Mouse (Mus musculus): ENCODE measurements around the gene Pdpn. TPM values are rescaled to one million over a fixed set of nuclear protein-coding genes. Genes with fewer than 3 reads are reported as not detected.

Pdpn gene
- total and polyA plus RNA-seq, 3 experiments, result not detected

DNA sequence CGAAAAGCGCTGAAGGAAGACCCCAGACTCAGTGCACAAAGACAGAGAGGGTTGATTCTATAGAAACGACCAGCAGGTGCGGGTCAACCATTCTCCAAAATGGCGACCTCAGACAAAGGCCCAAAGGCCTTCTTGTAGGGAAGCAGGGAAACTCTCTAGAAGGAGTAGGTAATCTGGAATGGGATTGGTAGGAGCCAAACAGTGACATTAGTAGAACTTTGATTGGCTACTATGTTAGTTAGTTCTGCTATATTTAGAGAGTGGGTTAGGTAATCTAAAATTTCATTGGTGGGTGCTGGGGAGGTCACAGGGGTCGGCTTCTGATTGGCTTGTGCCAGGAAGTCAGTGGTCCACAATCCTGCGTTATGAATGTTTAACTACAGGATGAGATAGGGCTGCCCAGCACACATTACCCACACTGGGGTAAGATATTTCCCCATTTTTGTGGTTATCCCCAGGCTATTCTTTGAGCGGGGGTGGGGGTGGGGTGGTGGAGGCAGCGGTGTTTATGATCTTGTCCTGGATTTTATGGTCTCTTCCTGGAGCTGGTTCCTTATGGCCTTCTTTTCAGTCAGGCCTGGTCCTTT is 59.7 kb downstream of the Pdpn start:
- Histone ChIP-seq H3K79me2 (replicated peaks; ENCODE audit: control insufficient read depth, extremely low read depth, insufficient read depth, poor library complexity, severe bottlenecking) (no peaks in the 10 kb centered on the region), H3K9ac (ENCODE audit: insufficient read depth, low read depth) (no peak overlapping the region), H3K27me3 (replicated peaks) (no peaks in the 10 kb centered on the region), H3K4me2 (ENCODE audit: insufficient read depth, low read depth, poor library complexity, severe bottlenecking) (no peak overlapping the region), H3K4me3 (replicated peaks in 1 of 3; ENCODE audit: low read depth in 2 of 3, low read length in 2 of 3, poor library complexity in 1 of 3) (no peak overlapping the region), H3K36me3 (replicated peaks in 1 of 2; ENCODE audit: control insufficient read depth in 1 of 2, insufficient read depth in 1 of 2, low read length in 1 of 2) (no peaks in the 10 kb centered on the region), H3K9me3 (replicated peaks; ENCODE audit: low read length) (peaks cover 5% of the 10 kb centered on the region), H3K27ac (ENCODE audit: insufficient read depth, low read depth) (no peak overlapping the region), H3K4me1 (ENCODE audit: control insufficient read depth in 1 of 2, insufficient read depth in 2 of 2) (0 out of 4 replicates have a peak, but pooled peaks cover 0 to 6% of the 10 kb centered on the region in 2 experiments)
- in situ Hi-C loops (cut with MboI; ENCODE audit: low pct_ligation_motif_present, low pct_unique_long_range_greater_than_20kb, low sequenced_read_pairs), result loop anchor here (5.0 to 25.0 kb wide), 3 partner anchors 127 to 1077 kb away; no protein-coding TSS in a partner anchor
- TF ChIP-seq ZKSCAN1 (IDR thresholded peaks at IDR 0.05; ENCODE audit: borderline replicate concordance, low read depth, low read length), result no peak
- TF ChIP-seq ZC3H11A (IDR thresholded peaks at IDR 0.05; ENCODE audit: low read depth, low read length), result no peak
- TF ChIP-seq MXI1 (IDR thresholded peaks at IDR 0.05; ENCODE audit: low read depth, low read length), result no peak
- TF ChIP-seq ETS1 (conservative IDR thresholded peaks at IDR 0.05; ENCODE audit: low read depth, low read length), result no peak
- no peak for TF ChIP-seq CHD1 (IDR thresholded peaks at IDR 0.05; ENCODE audit: low read depth, low read length)
- no peak for TF ChIP-seq KAT2A (IDR thresholded peaks at IDR 0.05; ENCODE audit: insufficient replicate concordance, low read length)
- TF ChIP-seq EP300 (IDR thresholded peaks at IDR 0.05; ENCODE audit: low read length), result no peak
- TF ChIP-seq MAFK (IDR thresholded peaks at IDR 0.05; ENCODE audit: insufficient replicate concordance, low read length), result no peak
- TF ChIP-seq E2F4 (IDR thresholded peaks at IDR 0.05; ENCODE audit: insufficient replicate concordance, low read depth, low read length), result no peak
- TF ChIP-seq POLR2A (IDR thresholded peaks at IDR 0.05; ENCODE audit: low read depth, low read length), result no peak
- TF ChIP-seq MYC (IDR thresholded peaks at IDR 0.05; ENCODE audit: low read depth, low read length), result no peak
- TF ChIP-seq ZMIZ1 (IDR thresholded peaks at IDR 0.05; ENCODE audit: low read depth, low read length), result no peak
- no peak for TF ChIP-seq SMC3 (IDR thresholded peaks at IDR 0.05; ENCODE audit: low read depth, low read length)
- no peak for TF ChIP-seq SIN3A (IDR thresholded peaks at IDR 0.05; ENCODE audit: low read length)
- dilution Hi-C loops (cut with MboI; ENCODE audit: extremely low pct_ligation_motif_present, extremely low pct_unique_long_range_greater_than_20kb, low sequenced_read_pairs), result no loop called here
- DNase-seq (ENCODE audit: extremely low read depth), result no peak

DNA sequence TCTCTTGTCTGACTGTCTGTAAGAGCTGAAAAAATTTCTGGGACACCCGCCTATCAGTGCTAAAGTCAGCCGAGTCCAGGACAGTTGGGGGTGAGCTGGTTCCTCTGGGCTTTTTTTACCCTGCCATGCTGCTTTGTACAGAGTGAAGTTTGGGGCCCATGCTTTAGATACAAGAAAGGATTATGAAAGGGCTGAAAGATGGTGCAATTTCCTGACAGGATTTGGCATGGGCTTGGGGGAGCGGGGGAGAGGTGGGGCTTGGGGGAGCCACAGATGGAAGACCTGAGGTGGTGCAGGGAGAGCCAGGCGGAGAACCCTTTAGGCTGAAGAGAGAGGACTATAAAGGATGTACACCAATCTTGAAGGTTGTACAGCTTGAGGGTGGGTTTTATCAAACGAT is 60.2 kb downstream of the Pdpn start:
- Histone ChIP-seq H3K4me2 (ENCODE audit: insufficient read depth, low read depth, poor library complexity, severe bottlenecking) (no peak overlapping the region), H3K4me1 (ENCODE audit: control insufficient read depth in 1 of 2, insufficient read depth in 2 of 2) (0 out of 4 replicates have a peak, but pooled peaks cover 0 to 6% of the 10 kb centered on the region in 2 experiments), H3K36me3 (replicated peaks in 1 of 2; ENCODE audit: control insufficient read depth in 1 of 2, insufficient read depth in 1 of 2, low read length in 1 of 2) (no peaks in the 10 kb centered on the region), H3K9ac (ENCODE audit: insufficient read depth, low read depth) (no peak overlapping the region), H3K27ac (ENCODE audit: insufficient read depth, low read depth) (no peak overlapping the region), H3K27me3 (replicated peaks) (no peaks in the 10 kb centered on the region), H3K4me3 (replicated peaks in 1 of 3; ENCODE audit: low read depth in 2 of 3, low read length in 2 of 3, poor library complexity in 1 of 3) (no peak overlapping the region), H3K79me2 (replicated peaks; ENCODE audit: control insufficient read depth, extremely low read depth, insufficient read depth, poor library complexity, severe bottlenecking) (no peaks in the 10 kb centered on the region), H3K9me3 (replicated peaks; ENCODE audit: low read length) (peaks cover 11% of the 10 kb centered on the region)
- dilution Hi-C loops (cut with MboI; ENCODE audit: extremely low pct_ligation_motif_present, extremely low pct_unique_long_range_greater_than_20kb, low sequenced_read_pairs) (no loop called here), in situ Hi-C loops (cut with MboI; ENCODE audit: low pct_ligation_motif_present, low pct_unique_long_range_greater_than_20kb, low sequenced_read_pairs) (loop anchor here (5.0 to 25.0 kb wide), 2 partner anchors 127 to 1077 kb away; no protein-coding TSS in a partner anchor)
- no peak for DNase-seq (ENCODE audit: extremely low read depth)
- TF ChIP-seq JUND (conservative IDR thresholded peaks at IDR 0.05; ENCODE audit: low read depth, low read length) (no peak), GABPA (IDR thresholded peaks at IDR 0.05; ENCODE audit: insufficient replicate concordance, low read depth, low read length) (no peak), ELF1 (IDR thresholded peaks at IDR 0.05; ENCODE audit: low read depth, low read length) (no peak), MAZ (IDR thresholded peaks at IDR 0.05; ENCODE audit: low read depth, low read length) (no peak), BHLHE40 (IDR thresholded peaks at IDR 0.05; ENCODE audit: low read depth, low read length) (no peak), PAX5 (IDR thresholded peaks at IDR 0.05; ENCODE audit: low read length) (no peak), POLR2AphosphoS2 (IDR thresholded peaks at IDR 0.05; ENCODE audit: low read depth, low read length) (no peak), SMC3 (IDR thresholded peaks at IDR 0.05; ENCODE audit: low read depth, low read length) (no peak), JUN (IDR thresholded peaks at IDR 0.05; ENCODE audit: insufficient read depth, low read depth, low read length) (no peak), CHD1 (IDR thresholded peaks at IDR 0.05; ENCODE audit: low read depth, low read length) (no peak), TCF12 (IDR thresholded peaks at IDR 0.05; ENCODE audit: low read depth, low read length) (no peak), MAFK (IDR thresholded peaks at IDR 0.05; ENCODE audit: insufficient replicate concordance, low read length) (no peak), KAT2A (IDR thresholded peaks at IDR 0.05; ENCODE audit: insufficient replicate concordance, low read length) (no peak), UBTF (IDR thresholded peaks at IDR 0.05; ENCODE audit: low read depth, low read length) (no peak), MAX (IDR thresholded peaks at IDR 0.05; ENCODE audit: low read length) (no peak), RCOR1 (conservative IDR thresholded peaks at IDR 0.05; ENCODE audit: low read depth, low read length) (no peak)
